Mouse (Mus musculus) bone marrow, adult 2 months (tissue): ENCODE data around the gene Pdik1l.

Experiments used
- CTCF ChIP-seq: fragments of 200-500 bp; IDR thresholded peaks from 2 replicates; pipeline ENCODE4 v1.5.1; 2011; ENCODE audit warnings: low read length, control low read depth; ENCODE audit not compliant: control insufficient read depth, insufficient read depth
- POLR2A ChIP-seq: fragments of 200-500 bp; IDR thresholded peaks from 2 replicates; pipeline ENCODE4 v1.6.1; 2011; ENCODE audit warnings: low read depth, mild to moderate bottlenecking, control low read depth, low read length, borderline replicate concordance; ENCODE audit not compliant: control insufficient read depth

DNA sequence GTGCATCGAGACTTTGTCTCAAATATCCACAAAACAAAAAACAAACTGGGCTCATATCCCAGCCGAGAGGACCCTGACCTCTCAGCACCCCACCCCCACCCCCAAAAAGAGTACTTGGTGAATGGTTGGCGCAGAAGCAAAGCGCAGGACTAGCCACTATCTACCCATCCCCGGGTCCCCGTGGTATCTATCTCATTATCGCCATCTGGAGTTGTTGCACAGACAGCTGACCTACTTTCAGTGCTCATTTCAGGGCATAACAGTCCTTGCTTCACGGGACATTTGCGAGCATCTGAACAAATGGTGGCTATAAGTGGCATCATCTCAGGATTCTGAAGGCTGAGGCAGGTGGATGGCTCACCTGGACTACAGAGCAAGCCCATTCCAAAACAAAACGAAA is 49.0 kb downstream of the Pdik1l start:
- TF ChIP-seq CTCF (no peak), POLR2A (no peak)
